Mouse (Mus musculus) brown adipose tissue, adult 24 weeks (tissue): ENCODE measurements around the gene Tmprss6. TPM values are rescaled to one million over a fixed set of nuclear protein-coding genes. Genes with fewer than 3 reads are reported as not detected.

Experiments
- H3K27ac ChIP-seq: fragments of 200-500 bp; replicated peaks from 2 replicates; pipeline ENCODE4 v1.5.1; 2012; ENCODE audit warnings: low read depth, mild to moderate bottlenecking, low read length
- H3K4me1 ChIP-seq: fragments of 200-500 bp; 2 replicates; pipeline ENCODE4 v1.6.1; 2012; ENCODE audit warnings: low read length, mixed read lengths; ENCODE audit not compliant: control insufficient read depth, insufficient read depth, insufficient read length
- H3K4me3 ChIP-seq: fragments of 200-500 bp; 2 replicates; pipeline ENCODE4 v1.5.1; 2012; ENCODE audit warnings: low read depth, mild to moderate bottlenecking, low read length, moderate library complexity; ENCODE audit not compliant: insufficient read depth
- polyA plus RNA-seq: library from polyadenylated mRNA; stranded (reverse); fragments of >200 nt; gene quantifications from 2 replicates; pipeline ENCODE4 v1.2.4, GENCODE M21; 2012; ENCODE audit not compliant: missing spikeins, insufficient read depth, insufficient read length

Tmprss6 gene
- polyA plus RNA-seq: 0.71 and 2.0 TPM in 2 replicates

DNA sequence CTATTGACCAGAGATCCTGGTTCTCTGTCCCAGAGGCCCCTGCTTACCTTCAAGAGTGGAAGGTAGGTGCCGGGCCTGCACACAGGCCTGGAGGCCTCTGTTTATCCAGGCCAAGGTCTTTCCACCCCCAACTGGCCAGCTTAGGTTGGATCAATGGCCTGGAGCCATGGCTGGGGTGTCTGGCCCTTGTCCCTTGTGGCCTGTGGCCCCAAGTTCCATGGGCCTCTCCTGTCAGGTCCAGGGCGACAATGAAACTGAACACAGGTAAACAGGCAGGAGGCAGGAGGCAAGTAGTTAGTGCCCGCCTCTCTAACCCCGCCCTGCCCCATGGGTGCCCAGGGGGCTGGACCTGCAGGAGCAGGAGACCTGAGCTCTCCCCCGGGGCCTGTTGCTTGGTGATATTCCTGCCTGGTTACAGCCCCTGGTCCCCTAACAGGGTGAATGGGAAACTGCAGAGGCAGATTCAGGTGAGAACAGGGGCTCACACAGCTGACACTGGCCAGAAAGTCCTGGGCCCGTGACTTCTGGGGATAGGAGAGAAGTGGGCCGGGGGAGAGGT lies at the start of gene Tmprss6:
TSS of gene Tmprss6 (minus strand) at position 256 of the 559 bp plus-strand sequence.
- no peak within 1 kb of the TSS for H3K4me3 ChIP-seq

GRCm38 (mm10) chr15:78518221-78518620 lies 49.8 kb upstream of the Tmprss6 start:
- Histone ChIP-seq H3K4me1 (peaks cover 37% of the 10 kb centered on the region), H3K4me3 (no peak overlapping the region), H3K27ac (peak overlapping the region; percentile 97; the same call in 1 of the 2 replicates)

More for the DNA sequence above, at the start of gene Tmprss6:
- no peak within 1 kb of the TSS for H3K27ac ChIP-seq
- H3K4me1 ChIP-seq: peaks cover 7% of the 10 kb centered on the region

- H3K4me3 ChIP-seq: no peak overlapping the region
- H3K4me1 ChIP-seq: peaks cover 19% of the 10 kb centered on the region
- H3K27ac ChIP-seq: no peak overlapping the region
Measured at GRCm38 (mm10) chr15:78515759-78516158, 47.3 kb upstream of the Tmprss6 start.

- H3K4me1 ChIP-seq: peaks cover 9% of the 10 kb centered on the region; the same call in 1 of the 2 replicates
- H3K4me3 ChIP-seq: no peak overlapping the region
- H3K27ac ChIP-seq: no peak overlapping the region
Measured at GRCm38 (mm10) chr15:78514393-78515146, 46.1 kb upstream of the Tmprss6 start.

DNA sequence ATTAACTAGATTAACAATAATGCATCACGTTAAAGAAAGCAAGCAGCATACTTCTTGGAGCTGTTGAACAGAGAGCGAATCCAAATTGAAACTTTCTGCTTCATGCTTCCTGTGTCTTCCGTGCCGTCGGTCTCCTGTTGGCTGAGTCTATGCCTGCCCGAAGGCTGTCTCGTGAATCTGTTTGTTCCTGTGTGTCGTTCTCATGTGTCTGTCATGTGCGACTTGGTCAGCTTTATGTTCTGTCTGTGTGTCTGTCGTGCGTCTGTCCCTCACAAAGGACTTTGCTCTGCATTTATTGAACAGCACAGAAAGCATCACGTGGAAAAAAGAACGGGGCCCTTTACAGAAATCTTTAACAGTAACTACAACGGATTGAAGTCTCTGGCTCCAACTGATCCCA lies 44.6 kb upstream of the Tmprss6 start:
- Histone ChIP-seq H3K4me1 (peaks cover under 1% of the 10 kb centered on the region; the same call in 1 of the 2 replicates), H3K4me3 (no peak overlapping the region), H3K27ac (no peak overlapping the region)

DNA sequence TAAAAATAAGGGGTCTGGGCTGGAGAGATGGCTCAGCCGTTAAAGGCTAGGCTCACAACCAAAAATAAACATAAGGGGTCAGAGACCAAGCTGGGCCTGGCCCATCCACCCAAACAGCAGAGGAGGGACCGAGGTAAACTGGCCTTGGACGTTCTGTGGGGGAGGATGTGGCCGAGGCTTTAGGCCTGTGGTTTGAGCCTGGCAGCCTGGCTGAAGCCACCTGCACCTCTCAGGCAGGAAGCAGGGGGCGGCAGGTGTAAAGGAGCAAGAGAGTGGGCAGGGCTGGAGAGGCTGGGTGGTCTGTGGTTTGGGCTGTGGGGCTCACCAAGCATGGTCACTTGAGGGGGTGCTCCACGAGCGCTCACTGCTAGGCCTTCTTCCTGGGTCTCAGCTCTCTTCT lies 43.5 kb upstream of the Tmprss6 start:
- no peaks in the 10 kb centered on the region for H3K4me1 ChIP-seq
- no peak overlapping the region for H3K4me3 ChIP-seq
- H3K27ac ChIP-seq: no peak overlapping the region

- H3K4me1 ChIP-seq: no peaks in the 10 kb centered on the region
- no peak overlapping the region for H3K27ac ChIP-seq
- no peak overlapping the region for H3K4me3 ChIP-seq
Measured at GRCm38 (mm10) chr15:78510736-78511135, 42.3 kb upstream of the Tmprss6 start.

DNA sequence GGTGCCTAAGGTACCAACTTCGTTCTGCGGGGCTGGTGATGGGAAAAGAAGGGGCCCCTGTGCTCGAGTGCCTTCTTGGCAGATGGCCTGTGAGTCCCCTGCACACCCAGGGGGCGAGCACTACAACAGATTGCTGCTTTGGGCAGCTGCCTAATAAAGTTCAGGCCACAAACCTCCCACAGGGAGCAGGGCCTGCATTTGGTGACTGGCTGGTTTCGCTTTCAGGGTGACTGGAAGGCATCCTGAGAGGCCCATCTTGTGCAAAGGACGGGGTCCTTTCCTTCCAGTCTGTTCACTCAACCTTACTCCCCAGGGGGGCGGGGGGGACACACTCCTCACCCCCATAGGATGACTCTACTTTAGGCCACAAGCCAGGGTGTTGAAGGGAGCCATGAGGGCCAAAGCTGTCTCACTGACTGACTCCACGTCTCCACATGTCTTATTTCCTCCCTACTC lies 41.7 kb upstream of the Tmprss6 start:
- Histone ChIP-seq H3K27ac (no peak overlapping the region), H3K4me1 (no peaks in the 10 kb centered on the region)

DNA sequence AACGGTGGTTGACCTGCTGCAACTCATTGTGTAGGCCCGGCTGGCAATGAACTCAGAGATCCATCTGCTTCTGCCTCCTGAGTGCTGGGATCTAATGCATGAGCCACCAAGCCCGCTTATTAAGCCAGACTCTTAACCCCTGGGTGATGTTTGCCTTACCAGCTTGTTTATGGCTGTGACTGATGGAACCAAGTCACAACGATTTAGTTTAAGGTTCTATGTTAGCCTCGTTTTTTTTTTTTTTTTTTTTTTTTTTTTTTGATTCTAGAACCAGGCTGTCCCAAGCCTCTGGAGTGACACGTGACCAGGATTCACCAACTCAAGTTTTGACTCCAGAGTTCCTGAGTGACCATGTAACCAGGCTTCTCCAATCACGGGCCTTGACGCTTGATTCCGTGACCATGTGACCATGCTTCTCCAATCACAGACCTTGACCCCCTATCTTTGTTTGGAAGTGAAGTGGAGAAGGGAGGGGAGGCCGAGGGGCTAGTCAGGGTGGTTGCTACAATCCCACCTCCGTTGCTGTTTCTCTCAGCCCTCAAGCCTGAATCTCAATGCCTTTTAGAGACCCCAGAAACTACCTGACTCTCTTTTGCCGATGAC lies 41.0 kb upstream of the Tmprss6 start:
- no peaks in the 10 kb centered on the region for H3K4me1 ChIP-seq
- no peak overlapping the region for H3K4me3 ChIP-seq
- H3K27ac ChIP-seq: no peak overlapping the region

More for the DNA sequence above, 41.7 kb upstream of the Tmprss6 start:
- H3K4me3 ChIP-seq: no peak overlapping the region

- Histone ChIP-seq H3K4me1 (no peaks in the 10 kb centered on the region), H3K4me3 (no peak overlapping the region), H3K27ac (no peak overlapping the region)
Measured at GRCm38 (mm10) chr15:78508443-78508842, 40.0 kb upstream of the Tmprss6 start.

DNA sequence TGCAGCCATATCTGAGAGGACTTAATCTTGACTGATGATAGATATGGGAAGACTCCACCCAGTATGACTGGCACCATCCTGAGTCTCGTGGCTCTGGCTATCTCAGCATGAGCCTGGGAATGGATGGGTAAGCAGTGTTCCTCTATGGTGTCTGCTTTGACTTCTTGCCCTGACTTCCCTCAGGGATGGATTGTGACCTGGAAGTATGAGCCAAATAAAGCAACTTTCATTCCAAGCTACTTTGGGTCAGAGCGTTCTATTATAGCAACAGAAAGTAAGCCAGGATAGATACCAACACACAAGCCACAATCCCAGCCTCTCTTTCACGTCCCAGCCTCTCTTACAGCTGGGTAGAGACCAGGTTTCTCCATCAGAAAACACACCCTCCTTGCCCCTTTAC lies 37.1 kb upstream of the Tmprss6 start:
- no peak overlapping the region for H3K27ac ChIP-seq
- H3K4me3 ChIP-seq: no peak overlapping the region
- H3K4me1 ChIP-seq: no peaks in the 10 kb centered on the region

- Histone ChIP-seq H3K4me3 (no peak overlapping the region), H3K27ac (no peak overlapping the region), H3K4me1 (no peaks in the 10 kb centered on the region)
Measured at GRCm38 (mm10) chr15:78504816-78505215, 36.4 kb upstream of the Tmprss6 start.

DNA sequence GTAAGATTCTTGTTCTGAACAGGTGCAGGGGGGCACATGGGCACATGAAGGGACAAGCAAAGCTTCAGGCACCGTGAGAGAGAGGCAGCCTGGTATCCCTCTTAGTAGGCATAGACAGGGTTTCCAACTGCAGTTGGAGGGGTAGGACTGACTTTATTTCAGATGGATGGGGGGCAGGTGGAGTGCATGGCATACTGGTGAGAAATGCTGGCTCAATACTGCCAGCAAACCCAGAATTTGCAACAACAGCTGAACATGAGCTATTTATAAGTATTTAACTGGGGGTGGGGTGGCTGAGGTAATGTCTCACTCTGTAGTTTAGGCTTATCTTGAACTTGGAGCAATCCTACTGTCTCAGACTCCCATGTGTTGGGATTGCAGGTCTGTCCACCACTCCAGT lies 35.6 kb upstream of the Tmprss6 start:
- H3K4me3 ChIP-seq: no peak overlapping the region
- H3K27ac ChIP-seq: no peak overlapping the region
- H3K4me1 ChIP-seq: no peaks in the 10 kb centered on the region

- Histone ChIP-seq H3K27ac (no peak overlapping the region), H3K4me3 (no peak overlapping the region), H3K4me1 (no peaks in the 10 kb centered on the region)
Measured at GRCm38 (mm10) chr15:78502437-78503132, 34.2 kb upstream of the Tmprss6 start.

- no peaks in the 10 kb centered on the region for H3K4me1 ChIP-seq
- H3K27ac ChIP-seq: no peak within 1 kb of the TSS
- H3K4me3 ChIP-seq: no peak within 1 kb of the TSS
Measured at GRCm38 (mm10) chr15:78494968-78495406, 26.6 kb upstream of the Tmprss6 start, which contains the start of gene Il2rb. Gene Il2rb, minus strand, starts transcription at chr15:78495271.
